Mouse (Mus musculus): ENCODE measurements around the gene Ccdc155. TPM values are rescaled to one million over a fixed set of nuclear protein-coding genes. Genes with fewer than 3 reads are reported as not detected.

Gene Ccdc155
- polyA plus RNA-seq, 1 experiment from 2014 or later: 0.36 TPM

DNA sequence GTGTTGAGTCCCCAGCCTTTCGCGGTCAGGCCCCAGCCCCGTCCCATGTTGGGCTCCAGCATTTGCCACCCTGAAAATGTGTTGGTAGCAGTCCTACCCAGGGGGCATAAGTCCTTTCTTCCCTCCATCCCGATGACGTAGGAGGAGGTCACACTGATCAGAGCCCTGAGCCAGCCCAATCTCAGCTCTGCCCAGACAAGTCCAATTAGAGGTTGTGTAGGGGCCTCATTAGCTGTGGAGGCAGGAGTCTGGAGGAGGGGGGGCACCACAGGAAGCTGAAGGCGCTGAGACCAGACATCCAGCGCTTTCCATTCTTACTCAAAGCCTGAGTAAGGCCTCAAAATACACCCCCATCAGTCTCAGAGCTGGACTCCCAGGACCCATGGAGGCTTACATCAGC is 18.8 kb downstream of the Ccdc155 start:
- DNase-seq (ENCODE audit: low spot score): no peak
- no peaks in the 10 kb centered on the region for H3K9me3 ChIP-seq (replicated peaks; ENCODE audit: low read length)
- H3K9ac ChIP-seq (ENCODE audit: low read depth, low read length): no peak overlapping the region
- peaks cover 36% of the 10 kb centered on the region for H3K27me3 ChIP-seq (ENCODE audit: insufficient read depth, low read length)
- WGBS: 74% methylated on average over 7 of the region's 7 CpGs
- ATAC-seq (replicated peaks; ENCODE audit: low FRiP score, low read depth): no peak
- H3K4me2 ChIP-seq (ENCODE audit: low read length): no peak overlapping the region
- no peak for TF ChIP-seq CTCF (IDR thresholded peaks at IDR 0.05; ENCODE audit: low read depth)
- no peaks in the 10 kb centered on the region for H3K36me3 ChIP-seq (ENCODE audit: insufficient read depth, low read length)
- H3K27ac ChIP-seq: no peak overlapping the region
- H3K4me3 ChIP-seq (replicated peaks; ENCODE audit: low read depth, low read length): no peak overlapping the region
- peaks cover 5% of the 10 kb centered on the region; the same call in 1 of the 2 replicates for H3K4me1 ChIP-seq (replicated peaks; ENCODE audit: insufficient read depth, low read length)

GRCm38 (mm10) chr7:45183672-45184071 is 21.0 kb downstream of the Ccdc155 start:
- no peaks in the 10 kb centered on the region for H3K36me3 ChIP-seq (ENCODE audit: insufficient read depth, low read length)
- no peak for TF ChIP-seq CTCF (IDR thresholded peaks at IDR 0.05; ENCODE audit: low read depth)
- H3K4me3 ChIP-seq (replicated peaks; ENCODE audit: low read depth, low read length): no peak overlapping the region
- no peaks in the 10 kb centered on the region for H3K9me3 ChIP-seq (replicated peaks; ENCODE audit: low read length)
- H3K27ac ChIP-seq: no peak overlapping the region
- ATAC-seq (replicated peaks; ENCODE audit: low FRiP score, low read depth): no peak
- 74% methylated on average over 7 of the region's 7 CpGs for WGBS
- H3K27me3 ChIP-seq (ENCODE audit: insufficient read depth, low read length): peaks cover 56% of the 10 kb centered on the region
- no peak overlapping the region for H3K9ac ChIP-seq (ENCODE audit: low read depth, low read length)
- H3K4me2 ChIP-seq (ENCODE audit: low read length): no peak overlapping the region
- peaks cover 5% of the 10 kb centered on the region; the same call in 1 of the 2 replicates for H3K4me1 ChIP-seq (replicated peaks; ENCODE audit: insufficient read depth, low read length)
- DNase-seq (ENCODE audit: low spot score): no peak

GRCm38 (mm10) chr7:45182606-45183005 is 22.1 kb downstream of the Ccdc155 start:
- ATAC-seq (replicated peaks; ENCODE audit: low FRiP score, low read depth): peak; percentile 47; the same call in 1 of the 2 replicates

DNA sequence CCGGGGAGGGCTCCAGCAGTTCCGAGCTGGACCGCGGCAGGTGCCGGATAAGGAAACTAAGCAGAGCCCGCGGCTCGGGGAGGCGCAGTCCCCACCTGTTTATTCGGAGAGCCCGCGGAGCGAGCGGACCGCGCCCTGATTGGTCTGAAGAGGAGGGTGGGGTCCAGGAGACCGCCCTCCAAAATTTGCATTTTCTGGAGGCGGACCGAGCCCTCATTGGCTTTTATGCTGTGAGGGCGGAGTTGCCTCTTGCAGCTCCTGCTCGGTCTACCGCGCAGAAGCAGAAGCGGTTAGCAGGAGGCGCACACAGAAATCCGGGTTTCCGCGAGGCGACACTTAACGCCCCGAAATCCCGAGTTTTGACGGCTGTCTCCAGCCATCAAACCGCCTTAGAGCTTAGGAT is 22.5 kb downstream of the Ccdc155 start:
- Histone ChIP-seq H3K4me2 (ENCODE audit: low read length) (peak overlapping the region; percentile 52), H3K27me3 (ENCODE audit: insufficient read depth, low read length) (peaks cover 71% of the 10 kb centered on the region), H3K27ac (no peak overlapping the region), H3K36me3 (ENCODE audit: insufficient read depth, low read length) (no peaks in the 10 kb centered on the region), H3K4me3 (replicated peaks; ENCODE audit: low read depth, low read length) (0 out of 2 replicates have a peak overlapping the region, but pooled peaks have one; percentile 13), H3K9ac (ENCODE audit: low read depth, low read length) (no peak overlapping the region), H3K9me3 (replicated peaks; ENCODE audit: low read length) (no peaks in the 10 kb centered on the region), H3K4me1 (replicated peaks; ENCODE audit: insufficient read depth, low read length) (peaks cover 5% of the 10 kb centered on the region; the same call in 1 of the 2 replicates)
- ATAC-seq (replicated peaks; ENCODE audit: low FRiP score, low read depth) (peak; percentile 81), DNase-seq (ENCODE audit: low spot score) (peak; percentile 94)
- no peak for TF ChIP-seq CTCF (IDR thresholded peaks at IDR 0.05; ENCODE audit: low read depth)
- WGBS: under 1% methylated on average over 33 of the region's 34 CpGs

More at GRCm38 (mm10) chr7:45182606-45183005, 22.1 kb downstream of the Ccdc155 start:
- DNase-seq (ENCODE audit: low spot score): no peak
- Histone ChIP-seq H3K4me1 (replicated peaks; ENCODE audit: insufficient read depth, low read length) (peaks cover 5% of the 10 kb centered on the region; the same call in 1 of the 2 replicates), H3K36me3 (ENCODE audit: insufficient read depth, low read length) (no peaks in the 10 kb centered on the region), H3K27ac (no peak overlapping the region), H3K4me3 (replicated peaks; ENCODE audit: low read depth, low read length) (0 out of 2 replicates have a peak overlapping the region, but pooled peaks have one; percentile 13), H3K4me2 (ENCODE audit: low read length) (peak overlapping the region; percentile 52), H3K9me3 (replicated peaks; ENCODE audit: low read length) (no peaks in the 10 kb centered on the region), H3K9ac (ENCODE audit: low read depth, low read length) (0 out of 2 replicates have a peak overlapping the region, but pooled peaks have one; percentile 20), H3K27me3 (ENCODE audit: insufficient read depth, low read length) (peaks cover 67% of the 10 kb centered on the region)
- no peak for TF ChIP-seq CTCF (IDR thresholded peaks at IDR 0.05; ENCODE audit: low read depth)
- WGBS: 6% methylated on average over 11 of the region's 11 CpGs

GRCm38 (mm10) chr7:45181540-45181939 is 23.2 kb downstream of the Ccdc155 start:
- H3K4me1 ChIP-seq (replicated peaks; ENCODE audit: insufficient read depth, low read length): peaks cover 5% of the 10 kb centered on the region; the same call in 1 of the 2 replicates
- H3K4me3 ChIP-seq (replicated peaks; ENCODE audit: low read depth, low read length): 0 out of 2 replicates have a peak overlapping the region, but pooled peaks have one; percentile 10
- no peak for TF ChIP-seq CTCF (IDR thresholded peaks at IDR 0.05; ENCODE audit: low read depth)
- peaks cover 75% of the 10 kb centered on the region for H3K27me3 ChIP-seq (ENCODE audit: insufficient read depth, low read length)
- 4% methylated on average over 33 of the region's 35 CpGs for WGBS
- H3K27ac ChIP-seq: no peak overlapping the region
- no peak overlapping the region; the same call in 1 of the 2 replicates for H3K4me2 ChIP-seq (ENCODE audit: low read length)
- no peaks in the 10 kb centered on the region for H3K9me3 ChIP-seq (replicated peaks; ENCODE audit: low read length)
- no peak for DNase-seq (ENCODE audit: low spot score)
- no peaks in the 10 kb centered on the region for H3K36me3 ChIP-seq (ENCODE audit: insufficient read depth, low read length)
- 0 out of 2 replicates have a peak, but pooled peaks have one; percentile 3 for ATAC-seq (replicated peaks; ENCODE audit: low FRiP score, low read depth)
- H3K9ac ChIP-seq (ENCODE audit: low read depth, low read length): no peak overlapping the region

DNA sequence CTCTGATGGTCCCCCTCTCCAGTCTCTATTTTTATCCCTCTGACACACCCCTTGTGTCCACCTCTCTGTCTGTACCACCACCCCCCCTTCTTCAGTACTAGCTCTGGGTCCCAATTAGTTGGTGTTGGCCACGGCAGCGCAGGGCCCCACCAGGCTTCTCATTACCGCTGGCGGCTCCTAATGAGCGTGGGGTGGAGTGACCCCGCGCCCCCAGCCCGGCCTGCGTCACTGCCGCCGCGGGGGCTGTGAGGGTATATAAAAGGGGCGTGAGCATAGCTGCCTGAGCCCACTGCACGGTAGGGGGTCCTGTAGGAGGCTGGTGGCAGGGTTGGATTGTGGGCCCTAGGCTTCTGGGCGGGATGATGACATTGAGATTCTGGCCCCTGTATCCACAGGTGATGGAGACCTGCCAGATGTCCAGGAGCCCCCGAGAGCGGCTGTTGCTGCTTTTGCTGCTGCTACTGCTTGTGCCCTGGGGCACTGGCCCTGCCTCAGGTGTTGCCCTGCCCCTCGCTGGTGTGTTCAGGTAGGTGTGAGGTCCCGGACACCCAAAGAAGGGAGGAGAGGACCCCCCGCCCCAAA is 23.7 kb downstream of the Ccdc155 start, which contains the start of gene Pth2:
Gene Pth2 (plus strand): TSS at position 100 of the 582 bp plus-strand sequence.
- Histone ChIP-seq H3K27me3 (ENCODE audit: insufficient read depth, low read length) (peaks cover 78% of the 10 kb centered on the region), H3K4me1 (replicated peaks; ENCODE audit: insufficient read depth, low read length) (peaks cover 5% of the 10 kb centered on the region; the same call in 1 of the 2 replicates), H3K4me2 (ENCODE audit: low read length) (no peak within 1 kb of the TSS; the same call in 1 of the 2 replicates), H3K9ac (ENCODE audit: low read depth, low read length) (no peak within 1 kb of the TSS), H3K27ac (no peak within 1 kb of the TSS), H3K9me3 (replicated peaks; ENCODE audit: low read length) (no peaks in the 10 kb centered on the region), H3K4me3 (replicated peaks; ENCODE audit: low read depth, low read length) (0 out of 2 replicates have a peak within 1 kb of the TSS, but pooled peaks have one; percentile 10), H3K36me3 (ENCODE audit: insufficient read depth, low read length) (no peaks in the 10 kb centered on the region)
- WGBS: 10% methylated on average over 18 of the region's 20 CpGs
- DNase-seq (ENCODE audit: low spot score) (no peak), ATAC-seq (replicated peaks; ENCODE audit: low FRiP score, low read depth) (no peak)
- TF ChIP-seq CTCF (IDR thresholded peaks at IDR 0.05; ENCODE audit: low read depth): no peak
